In genomic region chr9:51727960-51728359, GRCm38 (mm10) we compare ENCODE assay signal across 11 mouse cellular contexts. TPM values are rescaled to one million over a fixed set of nuclear protein-coding genes. Genes with fewer than 3 reads are reported as not detected.
A peak's percentile ranks its signal among the peaks of the same experiment; 100 is the strongest.
DNase-seq lines count a peak whose midpoint lies in the region; ATAC-seq and TF ChIP-seq lines count a peak whose summit lies in the region.
"Had no signal": no experiment of that assay in that cellular context is flagged by ENCODE, and none has a peak within 500 bp of the region (broad histone marks: within the 10 kb centered on the region; RNA-seq: fewer than 3 reads in every experiment).

No protein-coding gene starts in this region.

- 23% methylated on average over 6 of the region's 6 CpGs for WGBS in intestine, embryonic 14.5 days
- WGBS in intestine, embryonic 16.5 days, result 25% methylated on average over 6 of the region's 6 CpGs
- WGBS in stomach, embryonic 15.5 days, result 15% methylated on average over 6 of the region's 6 CpGs
- WGBS in hindbrain, postnatal 0 days, result 42% methylated on average over 6 of the region's 6 CpGs
- WGBS in midbrain, embryonic 15.5 days, result 65% methylated on average over 6 of the region's 6 CpGs

- H3K9ac ChIP-seq in intestine, embryonic 14.5 days (ENCODE audit: low read length), result no peak overlapping the region
- no peak overlapping the region for H3K9ac ChIP-seq in intestine, embryonic 16.5 days (ENCODE audit: low read depth, low read length)
- H3K9ac ChIP-seq in stomach, embryonic 15.5 days, result no peak overlapping the region
- H3K9ac ChIP-seq in hindbrain, postnatal 0 days (replicated peaks; ENCODE audit: low read length), result no peak overlapping the region
- no peak overlapping the region for H3K9ac ChIP-seq in midbrain, embryonic 15.5 days
- H3K9ac ChIP-seq: forebrain, postnatal 0 days had no signal

- no peaks in the 10 kb centered on the region for H3K9me3 ChIP-seq in intestine, embryonic 14.5 days (ENCODE audit: control insufficient read depth, low read length)
- no peaks in the 10 kb centered on the region for H3K9me3 ChIP-seq in intestine, embryonic 16.5 days (ENCODE audit: control insufficient read depth, low read length)
- H3K9me3 ChIP-seq in stomach, embryonic 15.5 days, result no peaks in the 10 kb centered on the region
- H3K9me3 ChIP-seq in hindbrain, postnatal 0 days (ENCODE audit: low read length), result no peaks in the 10 kb centered on the region
- H3K9me3 ChIP-seq in midbrain, embryonic 15.5 days, result no peaks in the 10 kb centered on the region
- H3K9me3 ChIP-seq: midbrain, embryonic 10.5 days had no signal

- intact Hi-C loops in heart, postnatal 14 days (cut with DNase I), result no loop called here

- DNase-seq in intestine, embryonic 14.5 days (ENCODE audit: low spot score), result no peak
- peak; percentile 3 for DNase-seq in ZHBTc4 (ENCODE audit: low read depth, low spot score)
- DNase-seq in heart, postnatal 14 days, result peak; percentile 8 to 25
- DNase-seq in hindbrain, postnatal 0 days (ENCODE audit: low spot score), result no peak
- DNase-seq in retina, postnatal 1 day, result no peak
- DNase-seq: forebrain, postnatal 0 days; layer of hippocampus, adult 9-11 months had no signal

- H3K27me3 ChIP-seq in intestine, embryonic 14.5 days (replicated peaks; ENCODE audit: control insufficient read depth, insufficient read depth, low read length), result no peaks in the 10 kb centered on the region
- H3K27me3 ChIP-seq in intestine, embryonic 16.5 days (replicated peaks; ENCODE audit: control insufficient read depth, insufficient read depth, low read length), result no peaks in the 10 kb centered on the region
- no peaks in the 10 kb centered on the region for H3K27me3 ChIP-seq in stomach, embryonic 15.5 days (replicated peaks)
- H3K27me3 ChIP-seq in hindbrain, postnatal 0 days (ENCODE audit: insufficient read depth, low read length), result no peaks in the 10 kb centered on the region
- H3K27me3 ChIP-seq in midbrain, embryonic 15.5 days (replicated peaks), result no peaks in the 10 kb centered on the region

- no peak for ATAC-seq in intestine, embryonic 14.5 days (replicated peaks; ENCODE audit: low FRiP score, low TSS enrichment, low read depth)
- no peak for ATAC-seq in intestine, embryonic 16.5 days
- peak; percentile 22; the same call in 1 of the 2 replicates for ATAC-seq in stomach, embryonic 15.5 days (ENCODE audit: insufficient read depth, low FRiP score, low read depth)
- no peak for ATAC-seq in hindbrain, postnatal 0 days
- no peak for ATAC-seq in midbrain, embryonic 15.5 days (replicated peaks)
- ATAC-seq: forebrain, postnatal 0 days had no signal

- TF ChIP-seq CTCF in hindbrain, postnatal 0 days (IDR thresholded peaks at IDR 0.05; ENCODE audit: low read depth), result no peak

- H3K4me2 ChIP-seq in intestine, embryonic 14.5 days (ENCODE audit: low read length), result no peak overlapping the region
- H3K4me2 ChIP-seq in intestine, embryonic 16.5 days (ENCODE audit: low read depth, low read length), result no peak overlapping the region
- H3K4me2 ChIP-seq in stomach, embryonic 15.5 days, result no peak overlapping the region; the same call in 1 of the 2 replicates
- no peak overlapping the region for H3K4me2 ChIP-seq in hindbrain, postnatal 0 days (ENCODE audit: low read depth, low read length)
- no peak overlapping the region for H3K4me2 ChIP-seq in midbrain, embryonic 15.5 days

- no peak overlapping the region for H3K4me3 ChIP-seq in intestine, embryonic 14.5 days (ENCODE audit: low read depth, low read length)
- no peak overlapping the region for H3K4me3 ChIP-seq in intestine, embryonic 16.5 days (ENCODE audit: low read length)
- no peak overlapping the region for H3K4me3 ChIP-seq in stomach, embryonic 15.5 days (replicated peaks)
- no peak overlapping the region for H3K4me3 ChIP-seq in hindbrain, postnatal 0 days (ENCODE audit: low read length)
- H3K4me3 ChIP-seq in midbrain, embryonic 15.5 days, result no peak overlapping the region
- H3K4me3 ChIP-seq: midbrain, embryonic 10.5 days had no signal

- peak overlapping the region; percentile 11; the same call in 1 of the 2 replicates for H3K27ac ChIP-seq in intestine, embryonic 14.5 days (ENCODE audit: low read depth)
- no peak overlapping the region for H3K27ac ChIP-seq in intestine, embryonic 16.5 days (ENCODE audit: low read length)
- H3K27ac ChIP-seq in stomach, embryonic 15.5 days, result peak overlapping the region; percentile 55
- no peak overlapping the region for H3K27ac ChIP-seq in hindbrain, postnatal 0 days
- H3K27ac ChIP-seq in midbrain, embryonic 15.5 days, result no peak overlapping the region
- H3K27ac ChIP-seq: midbrain, embryonic 10.5 days had no signal

- no peaks in the 10 kb centered on the region for H3K36me3 ChIP-seq in intestine, embryonic 14.5 days (ENCODE audit: control insufficient read depth, insufficient read depth, low read length)
- no peaks in the 10 kb centered on the region for H3K36me3 ChIP-seq in intestine, embryonic 16.5 days (ENCODE audit: control insufficient read depth, insufficient read depth, low read length)
- no peaks in the 10 kb centered on the region for H3K36me3 ChIP-seq in stomach, embryonic 15.5 days
- H3K36me3 ChIP-seq in hindbrain, postnatal 0 days (ENCODE audit: insufficient read depth, low read length), result no peaks in the 10 kb centered on the region
- H3K36me3 ChIP-seq in midbrain, embryonic 15.5 days (replicated peaks), result no peaks in the 10 kb centered on the region
- H3K36me3 ChIP-seq: midbrain, embryonic 10.5 days had no signal

- 0 out of 2 replicates have a peak, but pooled peaks cover 5% of the 10 kb centered on the region for H3K4me1 ChIP-seq in intestine, embryonic 14.5 days (replicated peaks; ENCODE audit: control insufficient read depth, insufficient read depth, low read length)
- no peaks in the 10 kb centered on the region for H3K4me1 ChIP-seq in intestine, embryonic 16.5 days (ENCODE audit: control insufficient read depth, insufficient read depth, low read length)
- H3K4me1 ChIP-seq in stomach, embryonic 15.5 days, result peaks cover 4% of the 10 kb centered on the region; the same call in 1 of the 2 replicates
- no peaks in the 10 kb centered on the region for H3K4me1 ChIP-seq in hindbrain, postnatal 0 days (ENCODE audit: insufficient read depth, low read length)
- no peaks in the 10 kb centered on the region for H3K4me1 ChIP-seq in midbrain, embryonic 15.5 days
- H3K4me1 ChIP-seq: midbrain, embryonic 10.5 days had no signal

RNA-seq across cellular contexts. Expression of gene Arhgap20, which starts 37.2 kb away (rescaled TPM):
- polyA plus RNA-seq in intestine, embryonic 14.5 days (2014; fragmentation: Nextera tagmentation; extraction: Ambion mirVana), result 1.9 and 3.0 TPM in 2 replicates
- polyA plus RNA-seq in intestine, embryonic 16.5 days (2015; fragmentation: Nextera tagmentation; extraction: Ambion mirVana), result 1.7 TPM in 2 replicates
- total RNA-seq in heart, postnatal 14 days (2021), result 10 to 100 TPM in 1 of 2 experiments, 1 to 10 TPM in 1; 9.3 to 11.2 TPM
- polyA plus RNA-seq in stomach, embryonic 15.5 days (2015; fragmentation: Nextera tagmentation; extraction: Ambion mirVana), result 2.5 and 2.8 TPM in 2 replicates
- total RNA-seq in hindbrain, postnatal 0 days (2014; rRNA removed), result 26.8 and 30.5 TPM in 2 replicates
- 33.3 and 34.8 TPM in 2 replicates for polyA plus RNA-seq in hindbrain, postnatal 0 days (2015; fragmentation: Nextera tagmentation; extraction: Ambion mirVana)
- polyA plus RNA-seq in midbrain, embryonic 15.5 days (2015; fragmentation: Nextera tagmentation; extraction: Ambion mirVana), result 18.3 and 19.4 TPM in 2 replicates

Comparison
In these comparisons a context has a peak if more than half of its experiments do, and no peak if none do; other contexts are left out.
1. H3K27ac ChIP-seq: peak in intestine, embryonic 14.5 days (single experiment) and stomach, embryonic 15.5 days (single experiment); none in intestine, embryonic 16.5 days (single experiment), hindbrain, postnatal 0 days (single experiment) and midbrain, embryonic 15.5 days (single experiment).
2. DNase-seq: peak in ZHBTc4 (single experiment) and heart, postnatal 14 days (2 of 2); none in intestine, embryonic 14.5 days (single experiment), hindbrain, postnatal 0 days (single experiment) and retina, postnatal 1 day (single experiment).